Mouse (Mus musculus) heart, adult 8-10 months (tissue): ENCODE measurements around the gene Vmn2r13. TPM values are rescaled to one million over a fixed set of nuclear protein-coding genes. Genes with fewer than 3 reads are reported as not detected.
A peak's percentile ranks its signal among the peaks of the same experiment; 100 is the strongest.
"Not testable (repeated sequence)": the region's sequence is repeated elsewhere in the genome, so short reads cannot be mapped to it uniquely, and the experiment has no call there.

Experiments used
- DNase-seq: peaks from one replicate; pipeline ENCODE4 v3.0.0; 2022; ENCODE audit warnings: low spot score
- total RNA-seq, 4 experiments: library from RNA; stranded (reverse); gene quantifications; 2 replicates each; pipeline ENCODE4 v1.2.4; 2022

Vmn2r13 gene
- not detected for total RNA-seq

DNA sequence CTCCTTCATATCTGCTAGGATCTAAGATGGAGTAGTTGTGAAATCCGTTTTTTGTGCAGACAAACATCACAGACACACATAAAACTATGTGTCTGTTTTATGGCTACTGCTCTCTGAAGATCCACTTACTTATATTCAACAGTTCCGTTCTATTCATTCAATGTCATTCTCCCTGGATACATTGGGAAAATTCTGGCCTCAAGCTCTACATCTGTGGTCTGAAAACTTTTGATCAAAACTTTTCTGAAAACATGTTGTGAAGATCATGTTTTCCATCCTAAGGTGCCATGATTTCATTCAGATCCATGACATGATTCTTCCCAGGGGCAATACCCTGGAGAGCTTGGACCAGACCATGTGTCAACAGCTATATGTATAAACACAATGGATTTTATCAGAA is at the start of gene Vmn2r13:
Gene Vmn2r13, minus strand, starts transcription at position 101 of the 400 bp plus-strand sequence.
- not testable (repeated sequence) for DNase-seq

DNA sequence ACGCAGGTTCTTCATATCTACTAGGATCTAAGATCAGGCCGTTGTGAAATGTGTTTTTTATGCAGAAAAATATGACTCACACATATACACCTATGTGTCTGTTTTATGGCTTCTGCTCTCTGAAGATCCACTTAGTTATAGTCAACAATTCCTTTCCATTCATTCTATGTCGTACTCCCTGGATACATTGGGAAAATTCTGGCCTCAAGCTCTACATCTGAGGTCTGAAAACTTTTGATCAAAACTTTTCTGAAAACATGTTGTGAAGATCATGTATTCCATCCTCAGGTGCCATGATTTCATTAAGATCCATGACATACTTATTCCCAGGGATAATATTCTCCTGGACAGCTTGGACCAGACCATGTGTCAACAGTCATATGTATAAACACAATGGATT is 32.6 kb upstream of the Vmn2r13 start, which contains the start of gene Vmn2r14:
Gene Vmn2r14, minus strand, starts transcription at position 101 of the 400 bp plus-strand sequence.
- DNase-seq: no peak

DNA sequence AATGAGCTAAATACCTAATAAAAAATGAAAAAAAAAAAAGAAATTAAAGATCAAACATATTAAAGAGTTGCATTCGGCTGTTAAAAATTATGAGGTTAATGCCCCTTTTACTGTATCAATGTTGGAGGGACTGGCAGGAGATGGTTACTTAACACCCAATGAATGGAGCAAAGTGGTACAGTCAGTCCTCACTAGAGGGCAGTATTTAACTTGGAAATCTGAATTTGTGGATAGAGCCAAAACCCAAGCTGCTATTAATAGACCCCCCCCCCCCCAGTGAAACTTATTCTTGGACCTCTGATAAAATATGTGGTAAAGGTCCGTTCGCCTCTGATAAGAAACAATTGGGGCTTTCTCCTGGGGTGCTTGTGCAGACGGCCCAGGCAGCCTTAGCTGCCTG is 25.1 kb downstream of the Vmn2r13 start:
- DNase-seq: peak; percentile 8

DNA sequence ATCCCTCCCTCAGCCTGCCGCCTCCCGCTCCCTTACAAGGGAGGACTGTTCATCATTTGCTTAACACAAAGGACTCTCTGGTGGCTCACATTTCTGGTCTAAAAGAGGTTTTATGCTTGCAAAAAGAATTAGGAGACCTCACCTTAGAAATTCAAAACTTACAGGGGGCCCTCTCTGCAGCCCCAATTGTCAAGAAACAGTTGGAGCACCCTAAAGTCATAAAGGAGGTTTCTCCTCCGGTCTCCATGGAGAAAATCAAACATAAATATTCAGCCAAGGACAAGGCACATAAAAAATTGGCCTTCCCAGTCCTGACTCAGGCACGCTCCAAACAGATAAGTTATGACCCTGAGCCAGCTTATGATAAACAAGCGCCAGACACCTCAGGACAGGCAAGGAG is 31.9 kb downstream of the Vmn2r13 start:
- no peak for DNase-seq

DNA sequence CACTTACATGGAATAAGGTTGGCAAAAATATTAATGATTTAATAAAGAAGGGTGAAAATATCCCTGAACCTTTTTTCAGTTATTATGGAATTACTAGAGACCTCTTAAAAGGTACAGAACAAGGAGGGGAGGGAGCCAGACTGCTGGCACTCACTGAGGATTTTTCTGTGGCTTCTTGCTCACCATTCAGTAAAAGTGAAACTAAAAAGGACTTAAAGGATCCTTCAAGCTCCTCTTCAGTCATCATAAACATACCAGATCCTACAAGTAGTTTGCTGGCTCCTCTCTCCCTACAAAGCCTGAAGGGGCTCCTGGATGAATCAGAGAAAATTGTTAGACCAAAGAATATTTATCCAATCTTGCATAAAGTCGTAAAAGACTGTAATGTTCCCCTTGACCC is 32.4 kb downstream of the Vmn2r13 start:
- DNase-seq: not testable (repeated sequence)

DNA sequence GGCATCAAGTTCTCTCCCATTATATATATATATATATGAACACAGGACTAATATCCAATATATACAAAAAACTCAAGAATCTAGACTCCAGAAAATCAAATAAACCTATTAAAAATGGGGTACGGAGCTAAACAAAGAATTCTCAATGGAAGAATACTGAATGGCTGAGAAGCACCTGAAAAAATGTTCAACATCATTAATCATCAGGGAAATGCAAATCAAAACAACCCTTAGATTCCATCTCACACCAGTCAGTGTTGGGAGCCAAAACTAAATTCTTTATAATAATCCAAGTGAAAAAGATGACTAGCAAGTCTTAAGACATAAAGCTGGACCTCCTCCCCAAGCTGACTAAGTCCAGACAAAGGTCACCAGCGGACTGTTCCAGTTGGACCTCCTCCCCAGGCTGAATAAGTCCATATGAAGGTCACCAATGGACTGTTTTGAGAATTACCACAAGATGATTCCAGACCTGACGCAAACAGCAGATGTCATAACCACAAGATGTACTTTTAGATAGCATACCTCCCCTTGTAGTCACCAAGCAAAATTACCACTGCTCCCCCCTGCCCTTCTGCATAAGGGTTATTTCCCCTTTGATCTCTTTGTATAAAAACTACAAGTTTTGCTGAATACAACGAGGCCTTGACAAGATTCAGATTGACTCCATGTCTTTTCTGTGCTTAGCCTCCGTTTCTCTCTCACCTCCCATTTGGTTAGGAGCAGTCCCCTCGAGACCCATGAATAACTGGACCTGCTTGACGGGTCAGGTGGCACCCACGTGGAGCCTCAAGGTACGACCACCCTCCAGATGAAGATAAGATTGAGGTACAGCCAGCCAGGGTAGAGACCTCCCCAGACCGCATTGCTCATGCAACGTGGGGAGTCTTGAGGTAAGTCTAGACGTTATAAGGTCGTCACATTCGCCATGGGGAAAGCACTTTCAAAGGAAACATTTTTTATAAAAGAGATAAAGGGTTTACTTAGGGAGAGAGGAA is 33.2 kb downstream of the Vmn2r13 start:
- not testable (repeated sequence) for DNase-seq

DNA sequence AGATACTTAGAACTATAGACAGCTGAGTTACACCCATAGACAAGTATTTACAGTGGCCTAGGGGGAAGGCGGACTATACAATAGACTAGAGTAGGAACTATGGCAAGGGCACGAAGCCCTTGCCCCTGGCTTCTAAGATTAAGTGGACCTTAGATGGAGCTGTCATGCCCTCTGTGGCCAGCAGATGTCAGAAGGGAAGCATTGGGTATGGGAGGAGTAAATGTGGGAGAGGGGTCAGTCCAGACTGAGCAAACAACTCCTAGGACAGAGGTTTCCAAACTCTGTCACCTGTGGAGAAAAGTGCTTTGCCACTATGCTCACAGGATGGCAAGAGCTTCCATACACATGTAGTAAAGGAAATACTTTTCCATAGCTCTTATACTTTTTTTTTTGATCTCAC is 52.5 kb downstream of the Vmn2r13 start:
- DNase-seq: no peak

DNA sequence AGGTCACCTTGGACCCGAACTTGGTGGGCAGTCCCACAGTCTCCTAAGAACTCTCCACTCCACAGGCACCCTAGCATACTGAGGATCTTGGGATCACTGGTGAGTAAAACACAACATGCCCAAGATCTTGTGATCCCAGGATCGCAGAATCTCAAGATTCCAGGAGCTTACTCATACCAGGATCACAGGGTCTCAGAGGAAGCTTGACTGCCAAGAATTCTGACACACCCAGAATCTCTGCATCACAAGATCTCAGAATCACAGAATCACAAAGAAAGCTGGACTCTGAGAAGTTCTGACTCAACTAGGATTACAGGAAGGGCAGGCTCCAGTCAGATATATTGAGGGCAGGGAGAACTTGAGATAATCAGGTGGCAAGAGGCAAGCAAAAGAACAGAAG is 55.3 kb downstream of the Vmn2r13 start:
- DNase-seq: no peak

Other genes with a start within 250 kb of the Vmn2r13 start
- not detected for gene Vmn2r10, start 185.7 kb downstream of the Vmn2r13 start, total RNA-seq
- gene Vmn2r11, start 132.6 kb downstream of the Vmn2r13 start, total RNA-seq: not detected
- not detected for gene Vmn2r12, start 94.2 kb downstream of the Vmn2r13 start, total RNA-seq
- gene Vmn2r14, start 32.5 kb upstream of the Vmn2r13 start, total RNA-seq: not detected
- gene Vmn2r15, start 105.4 kb upstream of the Vmn2r13 start, total RNA-seq: not detected
- gene Vmn2r16, start 138.0 kb upstream of the Vmn2r13 start, total RNA-seq: not detected
- not detected for gene Vmn2r17, start 227.5 kb upstream of the Vmn2r13 start, total RNA-seq